Mouse (Mus musculus): Measurements from ENCODE around the gene Elf5.

GRCm38 (mm10) chr2:103406239-103406638 lies 5.2 kb upstream of the Elf5 start:
- no peak for TF ChIP-seq CTCF (IDR thresholded peaks at IDR 0.05)
- no peak for TF ChIP-seq EP300 (IDR thresholded peaks at IDR 0.05)
